Mouse (Mus musculus): ENCODE measurements at regions not wholly inside any gene's neighbourhood (a gene's known extent, or its start where the extent isn't known, plus 50 kb on each side); places are given as distances from the start of the nearest gene placed in this dataset.

GRCm38 (mm10) chr15:61551206-61551605 lies 628.4 kb upstream of the A1bg start:
- TF ChIP-seq EP300 (IDR thresholded peaks at IDR 0.05; ENCODE audit: low read depth) = no peak
- no peak for TF ChIP-seq CTCF (IDR thresholded peaks at IDR 0.05; ENCODE audit: low read depth)

Measured in heart, postnatal 0 days (tissue).